Mouse (Mus musculus): Measurements from ENCODE around the gene Bcat1.

The Bcat1 gene

GRCm38 (mm10) chr6:145075548-145076224 is at the start of gene Bcat1:
TSS of gene Bcat1 (minus strand) at chr6:145076184.
- peak in 1 of 2 experiments; percentile 9 for DNase-seq (ENCODE audit: low spot score in 2 of 2)

GRCm38 (mm10) chr6:145125591-145126113 is 49.7 kb upstream of the Bcat1 start:
- no peak for DNase-seq (ENCODE audit: low spot score in 2 of 2)

- DNase-seq (ENCODE audit: low spot score in 2 of 2): no peak
Observed at GRCm38 (mm10) chr6:145124621-145125020, 48.6 kb upstream of the Bcat1 start.

GRCm38 (mm10) chr6:145123136-145124060 is 47.4 kb upstream of the Bcat1 start:
- DNase-seq (ENCODE audit: low spot score in 2 of 2): no peak

GRCm38 (mm10) chr6:145122423-145123059 is 46.6 kb upstream of the Bcat1 start:
- DNase-seq (ENCODE audit: low spot score in 2 of 2): no peak

GRCm38 (mm10) chr6:145121590-145122420 is 45.8 kb upstream of the Bcat1 start:
- no peak for DNase-seq (ENCODE audit: low spot score in 2 of 2)

GRCm38 (mm10) chr6:145120787-145121589 is 45.0 kb upstream of the Bcat1 start:
- DNase-seq (ENCODE audit: low spot score in 2 of 2): no peak

- DNase-seq (ENCODE audit: low spot score in 2 of 2): no peak
Observed at GRCm38 (mm10) chr6:145120086-145120485, 44.1 kb upstream of the Bcat1 start.

- no peak for DNase-seq (ENCODE audit: low spot score in 2 of 2)
Observed at GRCm38 (mm10) chr6:145116098-145116672, 40.2 kb upstream of the Bcat1 start.

- DNase-seq (ENCODE audit: low spot score in 2 of 2): no peak
Observed at GRCm38 (mm10) chr6:145115476-145116097, 39.6 kb upstream of the Bcat1 start, which contains the start of gene Lrmp. TSS of gene Lrmp (plus strand) at chr6:145115653.

GRCm38 (mm10) chr6:145114561-145114960 is 38.6 kb upstream of the Bcat1 start:
- no peak for DNase-seq (ENCODE audit: low spot score in 2 of 2)

GRCm38 (mm10) chr6:145112865-145113264 is 36.9 kb upstream of the Bcat1 start:
- DNase-seq (ENCODE audit: low spot score in 2 of 2): no peak

GRCm38 (mm10) chr6:145110786-145111185 is 34.8 kb upstream of the Bcat1 start:
- DNase-seq (ENCODE audit: low spot score in 2 of 2): no peak

- no peak for DNase-seq (ENCODE audit: low spot score in 2 of 2)
Observed at GRCm38 (mm10) chr6:145106163-145106842, 30.3 kb upstream of the Bcat1 start.

GRCm38 (mm10) chr6:145105439-145105838 is 29.5 kb upstream of the Bcat1 start:
- DNase-seq (ENCODE audit: low spot score in 2 of 2): no peak

- no peak for DNase-seq (ENCODE audit: low spot score in 2 of 2)
Observed at GRCm38 (mm10) chr6:145104241-145104939, 28.4 kb upstream of the Bcat1 start.

GRCm38 (mm10) chr6:145100923-145101322 is 24.9 kb upstream of the Bcat1 start:
- DNase-seq (ENCODE audit: low spot score in 2 of 2): no peak

GRCm38 (mm10) chr6:145094431-145094830 is 18.4 kb upstream of the Bcat1 start:
- DNase-seq (ENCODE audit: low spot score in 2 of 2): no peak
